Mouse (Mus musculus): ENCODE results near the gene Tlr6. TPM values are rescaled to one million over a fixed set of nuclear protein-coding genes. Genes with fewer than 3 reads are reported as not detected.

Tlr6 gene
- polyA plus RNA-seq, 1 experiment, result not detected

GRCm38 (mm10) chr5:64977128-64977527, 17.2 kb upstream of the Tlr6 start:
- 70% methylated on average over 8 of the region's 8 CpGs for WGBS
- H3K4me3 ChIP-seq (ENCODE audit: insufficient read depth, low read depth, low read length), result no peak overlapping the region
- TF ChIP-seq CTCF (IDR thresholded peaks at IDR 0.05; ENCODE audit: insufficient read depth, low read depth, low read length) (no peak), POLR2A (IDR thresholded peaks at IDR 0.05; ENCODE audit: insufficient read depth, low read depth, low read length) (no peak)
- H3K27ac ChIP-seq (ENCODE audit: insufficient read depth, low read depth, low read length), result no peak overlapping the region
- H3K4me1 ChIP-seq (ENCODE audit: control insufficient read depth, insufficient read depth, low read length), result no peaks in the 10 kb centered on the region

GRCm38 (mm10) chr5:64975121-64975520, 15.2 kb upstream of the Tlr6 start:
- WGBS, result 89% methylated on average over 5 of the region's 5 CpGs
- no peak overlapping the region for H3K4me3 ChIP-seq (ENCODE audit: insufficient read depth, low read depth, low read length)
- H3K27ac ChIP-seq (ENCODE audit: insufficient read depth, low read depth, low read length), result no peak overlapping the region
- TF ChIP-seq POLR2A (IDR thresholded peaks at IDR 0.05; ENCODE audit: insufficient read depth, low read depth, low read length) (no peak), CTCF (IDR thresholded peaks at IDR 0.05; ENCODE audit: insufficient read depth, low read depth, low read length) (no peak)
- peaks cover 5% of the 10 kb centered on the region for H3K4me1 ChIP-seq (ENCODE audit: control insufficient read depth, insufficient read depth, low read length)

DNA sequence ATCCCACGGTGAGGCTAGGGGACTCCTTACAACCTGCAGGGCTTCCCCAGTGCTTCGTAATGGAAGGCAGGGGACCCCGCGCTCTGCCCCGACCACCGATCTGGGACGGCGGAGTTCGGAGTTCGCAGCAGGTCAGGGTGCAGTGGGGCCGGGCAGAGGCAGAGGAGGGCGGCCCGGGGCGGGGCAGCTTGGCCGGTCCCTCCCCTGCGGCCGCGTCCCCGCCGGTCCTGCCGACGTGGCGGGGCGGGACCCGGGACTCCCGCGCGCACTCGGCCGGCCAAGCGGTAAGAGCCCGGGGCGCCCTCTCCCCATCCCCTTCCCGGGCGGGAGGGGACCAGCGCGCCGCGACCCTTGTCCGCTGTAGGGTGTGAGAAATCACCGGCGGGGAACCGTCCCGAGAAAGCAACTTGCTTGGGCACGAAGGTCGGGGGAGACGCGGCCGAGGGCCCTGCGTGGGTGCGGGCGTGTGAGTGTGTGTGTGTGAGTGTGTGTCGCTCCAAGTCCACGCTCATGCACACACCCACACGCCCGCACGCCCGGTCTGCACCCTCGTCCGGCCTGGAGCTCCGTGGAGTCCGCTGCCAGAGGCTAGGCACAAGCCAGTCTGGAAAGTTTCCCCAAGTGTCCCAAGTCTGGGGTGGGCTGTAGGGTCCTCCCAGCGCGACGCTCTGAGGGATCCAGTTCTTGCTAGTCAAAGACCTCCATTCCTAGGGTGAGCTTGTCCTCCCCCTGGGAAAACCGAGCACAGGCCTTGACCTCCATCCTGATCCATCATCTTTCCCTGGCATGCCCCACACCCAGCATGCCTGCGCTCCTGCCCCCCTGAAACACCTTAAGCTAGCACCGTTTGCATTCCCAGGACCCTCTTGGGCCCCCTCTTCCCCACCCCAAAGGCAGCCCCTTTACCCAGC, 10.2 kb upstream of the Tlr6 start, which contains the start of gene Fam114a1:
Gene Fam114a1 (plus strand): TSS at position 211 of the 911 bp plus-strand sequence.
- 2% methylated on average over 67 of the region's 68 CpGs for WGBS
- H3K4me1 ChIP-seq (ENCODE audit: control insufficient read depth, insufficient read depth, low read length), result peaks cover 9% of the 10 kb centered on the region
- peak within 1 kb of the TSS; percentile 54 for H3K4me3 ChIP-seq (ENCODE audit: insufficient read depth, low read depth, low read length)
- no peak within 1 kb of the TSS for H3K27ac ChIP-seq (ENCODE audit: insufficient read depth, low read depth, low read length)
- TF ChIP-seq POLR2A (IDR thresholded peaks at IDR 0.05; ENCODE audit: insufficient read depth, low read depth, low read length), result no peak
- TF ChIP-seq CTCF (IDR thresholded peaks at IDR 0.05; ENCODE audit: insufficient read depth, low read depth, low read length), result no peak

GRCm38 (mm10) chr5:64968961-64969860, 9.3 kb upstream of the Tlr6 start:
- WGBS, result 29% methylated on average over 14 of the region's 14 CpGs
- H3K4me3 ChIP-seq (ENCODE audit: insufficient read depth, low read depth, low read length), result peak overlapping the region; percentile 54
- H3K27ac ChIP-seq (ENCODE audit: insufficient read depth, low read depth, low read length), result no peak overlapping the region
- TF ChIP-seq POLR2A (IDR thresholded peaks at IDR 0.05; ENCODE audit: insufficient read depth, low read depth, low read length) (no peak), CTCF (IDR thresholded peaks at IDR 0.05; ENCODE audit: insufficient read depth, low read depth, low read length) (no peak)
- H3K4me1 ChIP-seq (ENCODE audit: control insufficient read depth, insufficient read depth, low read length), result peaks cover 9% of the 10 kb centered on the region

DNA sequence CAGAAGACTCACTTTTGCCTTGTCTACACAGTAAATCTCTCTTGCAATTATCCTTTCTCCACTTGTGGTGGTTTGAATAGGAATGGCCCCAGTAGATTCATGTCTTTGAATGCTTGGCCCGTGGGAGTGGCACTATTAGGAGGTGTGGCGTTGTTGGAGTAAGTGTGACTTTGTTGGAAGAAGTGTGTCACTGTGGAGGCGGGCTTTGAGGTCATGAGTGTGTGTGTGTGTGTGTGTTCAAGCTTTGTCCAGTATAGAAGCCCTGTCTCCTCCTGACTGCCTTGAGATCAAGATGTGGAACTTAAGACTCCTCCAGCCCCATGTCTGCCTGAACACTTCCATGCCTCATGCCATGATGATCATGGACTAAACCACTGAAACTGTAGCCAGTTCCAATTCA, 3.8 kb upstream of the Tlr6 start:
- WGBS, result 90% methylated on average over 3 of the region's 3 CpGs
- TF ChIP-seq CTCF (IDR thresholded peaks at IDR 0.05; ENCODE audit: insufficient read depth, low read depth, low read length) (no peak), POLR2A (IDR thresholded peaks at IDR 0.05; ENCODE audit: insufficient read depth, low read depth, low read length) (no peak)
- H3K4me3 ChIP-seq (ENCODE audit: insufficient read depth, low read depth, low read length), result no peak overlapping the region
- H3K4me1 ChIP-seq (ENCODE audit: control insufficient read depth, insufficient read depth, low read length), result no peaks in the 10 kb centered on the region
- no peak overlapping the region for H3K27ac ChIP-seq (ENCODE audit: insufficient read depth, low read depth, low read length)

DNA sequence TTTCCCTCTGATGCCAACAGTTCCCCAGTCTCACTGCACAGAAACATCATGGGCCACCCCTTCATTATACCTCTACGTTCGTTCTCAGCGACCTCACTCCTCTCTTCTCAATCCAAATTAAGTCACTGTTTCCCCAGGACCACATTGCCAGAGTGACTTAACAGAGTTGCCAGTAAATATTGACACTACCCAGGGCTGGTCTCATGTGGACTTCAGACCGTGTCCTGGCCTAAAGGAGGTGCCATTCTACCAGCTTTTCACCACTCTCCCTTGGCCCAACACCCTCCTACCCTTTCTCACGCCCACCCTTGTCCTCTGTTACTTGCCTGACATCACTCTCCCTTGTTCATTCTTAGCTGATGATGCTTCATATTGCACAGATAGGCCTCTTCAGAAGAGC, 3.4 kb upstream of the Tlr6 start:
- no peak for TF ChIP-seq POLR2A (IDR thresholded peaks at IDR 0.05; ENCODE audit: insufficient read depth, low read depth, low read length)
- TF ChIP-seq CTCF (IDR thresholded peaks at IDR 0.05; ENCODE audit: insufficient read depth, low read depth, low read length), result no peak
- no peak overlapping the region for H3K27ac ChIP-seq (ENCODE audit: insufficient read depth, low read depth, low read length)
- H3K4me1 ChIP-seq (ENCODE audit: control insufficient read depth, insufficient read depth, low read length), result no peaks in the 10 kb centered on the region
- no peak overlapping the region for H3K4me3 ChIP-seq (ENCODE audit: insufficient read depth, low read depth, low read length)
- WGBS, result 75% methylated on average over 5 of the region's 5 CpGs

DNA sequence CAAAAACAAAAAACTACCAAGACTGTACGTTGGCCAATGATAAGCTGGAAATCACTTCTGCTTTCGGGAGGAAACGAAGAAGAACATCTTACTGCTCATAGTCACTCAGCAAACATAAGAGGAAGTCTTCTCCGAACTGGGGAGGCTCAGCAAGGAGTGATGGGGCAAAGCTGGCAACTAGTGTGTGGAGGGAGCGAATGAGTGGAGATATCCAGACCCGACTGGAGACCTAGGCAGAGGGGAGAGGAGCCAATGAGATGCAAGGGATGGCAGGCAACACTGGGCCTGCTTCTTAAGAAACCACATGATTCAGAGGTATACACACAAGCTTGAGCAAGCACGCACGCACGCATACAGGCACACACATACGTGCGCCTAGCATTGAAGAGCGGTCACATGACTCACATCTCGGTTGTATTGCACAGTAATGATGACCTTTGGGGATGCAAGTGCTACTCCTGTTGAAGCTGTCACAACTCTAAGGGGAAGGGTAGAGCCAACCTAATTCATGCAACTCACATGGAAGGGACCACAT, 1.0 kb upstream of the Tlr6 start:
- WGBS, result 93% methylated on average over 13 of the region's 13 CpGs
- TF ChIP-seq POLR2A (IDR thresholded peaks at IDR 0.05; ENCODE audit: insufficient read depth, low read depth, low read length) (no peak), CTCF (IDR thresholded peaks at IDR 0.05; ENCODE audit: insufficient read depth, low read depth, low read length) (no peak)
- Histone ChIP-seq H3K4me3 (ENCODE audit: insufficient read depth, low read depth, low read length) (no peak overlapping the region), H3K27ac (ENCODE audit: insufficient read depth, low read depth, low read length) (no peak overlapping the region), H3K4me1 (ENCODE audit: control insufficient read depth, insufficient read depth, low read length) (no peaks in the 10 kb centered on the region)

DNA sequence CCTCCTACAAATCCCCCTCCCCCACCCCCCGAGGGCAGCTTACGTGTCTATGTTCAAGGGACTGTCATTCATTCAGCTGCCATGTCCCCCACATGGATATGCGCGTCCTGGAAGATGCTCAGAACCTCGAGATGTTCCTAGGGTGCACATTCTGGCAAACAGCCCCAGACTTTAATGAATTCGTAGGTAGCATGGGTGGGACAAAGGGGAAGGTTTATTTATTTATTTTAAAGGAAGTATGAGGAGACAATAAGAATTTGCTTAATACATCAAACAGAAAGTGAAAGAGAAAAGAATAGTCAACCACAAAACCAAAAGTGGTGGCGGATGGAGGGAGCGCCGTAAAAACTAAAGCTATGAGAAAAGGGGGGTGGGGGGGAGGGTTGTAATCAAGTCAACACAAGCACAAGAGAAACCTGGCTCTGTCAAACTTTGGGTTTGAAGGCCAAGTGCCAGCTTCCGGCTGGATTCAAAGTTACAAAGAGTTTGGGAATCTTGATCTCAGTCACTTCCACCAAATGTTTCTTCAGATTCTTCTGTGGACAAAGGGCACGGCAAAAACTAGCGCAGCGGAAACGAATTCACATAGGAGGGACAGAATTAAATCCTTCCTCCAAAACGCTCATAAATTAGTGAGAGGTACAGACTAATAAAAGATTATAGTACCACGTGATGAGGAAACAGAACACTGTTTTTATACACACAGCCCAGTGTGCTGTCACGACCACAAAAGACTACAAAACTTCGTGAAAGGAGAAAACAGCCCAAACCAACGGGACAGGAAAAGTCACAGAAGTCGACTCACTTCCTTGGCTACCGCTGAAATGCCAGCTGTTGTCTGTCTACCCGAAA, 680 bp downstream of the Tlr6 start:
- WGBS, result 77% methylated on average over 22 of the region's 22 CpGs
- no peak for TF ChIP-seq POLR2A (IDR thresholded peaks at IDR 0.05; ENCODE audit: insufficient read depth, low read depth, low read length)
- TF ChIP-seq CTCF (IDR thresholded peaks at IDR 0.05; ENCODE audit: insufficient read depth, low read depth, low read length), result no peak
- Histone ChIP-seq H3K27ac (ENCODE audit: insufficient read depth, low read depth, low read length) (no peak overlapping the region), H3K4me3 (ENCODE audit: insufficient read depth, low read depth, low read length) (no peak overlapping the region), H3K4me1 (ENCODE audit: control insufficient read depth, insufficient read depth, low read length) (no peaks in the 10 kb centered on the region)

Data from olfactory bulb, adult 2 months (tissue).